Mouse (Mus musculus) granulocyte monocyte progenitor cell, adult 5-6 weeks (primary cell): ENCODE measurements around the gene Polr2h. TPM values are rescaled to one million over a fixed set of nuclear protein-coding genes. Genes with fewer than 3 reads are reported as not detected.

ENCODE experiments used
- ATAC-seq: replicated peaks from 2 replicates; pipeline ENCODE4 v1.8.0; 2016; ENCODE audit warnings: mild to moderate bottlenecking, moderate TSS enrichment, inconsistent platforms; ENCODE audit not compliant: poor library complexity, severe bottlenecking
- total RNA-seq, 2 experiments: library from RNA; stranded (forward) in 1 of 2; stranded (reverse) in 1 of 2; fragments of 200-712, 200-1000 nt in 1 of 2; fragments of >200 nt in 1 of 2; fragmentation: Nextera tagmentation in 1 of 2; gene quantifications; 2 replicates each; pipeline ENCODE4 v1.2.3; 2014 to 2017

Polr2h gene
- total RNA-seq, 2 experiments from 2014 or later, result 61.8 to 81.5 TPM

GRCm38 (mm10) chr16:20716841-20717180, 654 bp upstream of the Polr2h start:
- no peak for ATAC-seq

- ATAC-seq, result peak; percentile 17
Measured at GRCm38 (mm10) chr16:20717978-20718670, 659 bp downstream of the Polr2h start.

- no peak for ATAC-seq
Measured at GRCm38 (mm10) chr16:20721808-20722207, 4.3 kb downstream of the Polr2h start.

- no peak for ATAC-seq
Measured at GRCm38 (mm10) chr16:20722736-20723135, 5.3 kb downstream of the Polr2h start.

GRCm38 (mm10) chr16:20723247-20723646, 5.8 kb downstream of the Polr2h start:
- no peak for ATAC-seq

- ATAC-seq, result peak; percentile 95
Measured at GRCm38 (mm10) chr16:20724338-20724748, 6.9 kb downstream of the Polr2h start.

- ATAC-seq, result no peak
Measured at GRCm38 (mm10) chr16:20725321-20725720, 7.9 kb downstream of the Polr2h start.

- ATAC-seq, result no peak
Measured at GRCm38 (mm10) chr16:20725750-20726149, 8.3 kb downstream of the Polr2h start.

- no peak for ATAC-seq
Measured at GRCm38 (mm10) chr16:20726384-20726783, 8.9 kb downstream of the Polr2h start.

GRCm38 (mm10) chr16:20730293-20730711, 12.8 kb downstream of the Polr2h start:
- ATAC-seq, result no peak

GRCm38 (mm10) chr16:20731688-20732087, 14.2 kb downstream of the Polr2h start:
- ATAC-seq, result peak; percentile 59

GRCm38 (mm10) chr16:20732251-20732924, 14.9 kb downstream of the Polr2h start:
- no peak for ATAC-seq

GRCm38 (mm10) chr16:20732925-20733730, 15.7 kb downstream of the Polr2h start, which contains the start of gene Chrd:
Chrd (plus strand) TSS chr16:20733127.
- peak; percentile 37 for ATAC-seq

GRCm38 (mm10) chr16:20733731-20734730, 16.6 kb downstream of the Polr2h start, which contains the start of gene Thpo:
Thpo (minus strand) TSS chr16:20734511.
- no peak for ATAC-seq

GRCm38 (mm10) chr16:20735651-20736050, 18.2 kb downstream of the Polr2h start:
- ATAC-seq, result no peak

GRCm38 (mm10) chr16:20736168-20736567, 18.7 kb downstream of the Polr2h start:
- no peak for ATAC-seq

GRCm38 (mm10) chr16:20736823-20737222, 19.4 kb downstream of the Polr2h start:
- ATAC-seq, result no peak

- no peak for ATAC-seq
Measured at GRCm38 (mm10) chr16:20739845-20740244, 22.4 kb downstream of the Polr2h start.

GRCm38 (mm10) chr16:20746641-20747040, 29.2 kb downstream of the Polr2h start:
- ATAC-seq, result no peak; the same call in 1 of the 2 replicates

- no peak for ATAC-seq
Measured at GRCm38 (mm10) chr16:20750518-20750917, 33.1 kb downstream of the Polr2h start.
